Mouse (Mus musculus): ENCODE measurements around the gene Ripply3.

The Ripply3 gene

GRCm38 (mm10) chr16:94327781-94328711, at the start of gene Ripply3:
TSS of gene Ripply3 (plus strand) at chr16:94328420.
- DNase-seq (ENCODE audit: low spot score), result no peak

DNA sequence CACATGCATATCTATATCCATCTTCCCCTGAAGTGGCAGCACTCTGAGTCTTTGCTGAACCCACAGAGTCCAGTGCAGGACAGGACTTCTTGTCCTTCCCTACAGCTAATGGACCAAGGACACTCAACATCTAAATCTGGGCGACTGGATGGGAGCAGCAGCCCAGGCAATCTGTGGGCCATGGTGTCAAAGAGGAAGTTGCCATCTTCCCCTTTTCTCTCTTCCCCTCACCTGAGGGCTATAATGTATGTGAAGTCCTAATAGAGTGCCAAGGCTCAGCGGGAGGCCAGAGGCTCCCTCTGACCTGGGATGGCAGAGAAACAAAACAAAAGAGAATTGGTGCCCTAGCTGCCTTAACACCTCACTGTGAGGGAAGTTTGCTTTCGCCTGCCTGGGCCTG, 44.2 kb upstream of the Ripply3 start:
- no peak for DNase-seq (ENCODE audit: low spot score)

- no peak for DNase-seq (ENCODE audit: low spot score)
These were observed 40.4 kb upstream of the Ripply3 start for GRCm38 (mm10) chr16:94287826-94288225.

GRCm38 (mm10) chr16:94289138-94290072, 38.8 kb upstream of the Ripply3 start:
- DNase-seq (ENCODE audit: low spot score), result no peak

- DNase-seq (ENCODE audit: low spot score), result no peak
These were observed 37.9 kb upstream of the Ripply3 start for GRCm38 (mm10) chr16:94290073-94290999.

GRCm38 (mm10) chr16:94291141-94291540, 37.1 kb upstream of the Ripply3 start:
- no peak for DNase-seq (ENCODE audit: low spot score)

- no peak for DNase-seq (ENCODE audit: low spot score)
These were observed 30.1 kb upstream of the Ripply3 start for GRCm38 (mm10) chr16:94298081-94298480.

DNA sequence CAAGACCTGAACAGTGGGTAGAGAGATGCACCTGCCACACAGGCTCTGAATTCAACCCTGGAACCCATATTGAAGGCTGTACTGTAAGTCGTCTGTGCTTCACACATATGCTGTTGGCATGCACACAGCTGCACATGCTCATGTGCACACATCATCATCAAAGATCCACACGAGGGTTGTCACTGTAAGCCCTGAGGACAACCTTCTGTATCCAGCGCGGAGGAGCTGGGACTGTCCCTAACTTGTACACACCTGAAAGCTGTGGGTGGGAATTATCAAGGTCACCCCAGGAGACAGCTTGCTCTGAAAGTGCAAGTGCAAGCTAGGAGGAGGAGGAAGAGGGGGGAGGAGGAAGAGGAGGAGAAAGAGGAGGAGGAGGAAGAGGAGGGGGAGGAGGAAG, 29.0 kb upstream of the Ripply3 start:
- no peak for DNase-seq (ENCODE audit: low spot score)

DNA sequence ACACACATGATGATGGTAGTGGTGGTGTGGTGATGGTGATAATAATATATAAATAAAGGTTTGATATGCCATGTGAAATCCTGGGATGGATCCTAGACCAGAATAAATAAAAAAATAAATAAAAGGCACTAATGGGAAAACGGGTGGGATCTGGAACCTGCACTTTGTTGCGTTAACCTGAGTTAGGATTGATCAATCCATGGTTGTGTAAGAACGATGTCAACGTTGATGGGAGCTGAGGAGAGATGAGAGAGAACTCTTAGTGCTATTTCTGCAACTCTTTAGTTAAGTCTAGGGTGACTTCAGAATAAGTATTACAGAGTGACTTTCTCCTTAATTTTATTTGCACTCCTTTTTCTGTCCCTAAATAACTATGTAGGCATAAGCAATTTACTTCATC, 27.0 kb upstream of the Ripply3 start:
- no peak for DNase-seq (ENCODE audit: low spot score)

- no peak for DNase-seq (ENCODE audit: low spot score)
These were observed 26.5 kb upstream of the Ripply3 start for GRCm38 (mm10) chr16:94301696-94302095.

DNA sequence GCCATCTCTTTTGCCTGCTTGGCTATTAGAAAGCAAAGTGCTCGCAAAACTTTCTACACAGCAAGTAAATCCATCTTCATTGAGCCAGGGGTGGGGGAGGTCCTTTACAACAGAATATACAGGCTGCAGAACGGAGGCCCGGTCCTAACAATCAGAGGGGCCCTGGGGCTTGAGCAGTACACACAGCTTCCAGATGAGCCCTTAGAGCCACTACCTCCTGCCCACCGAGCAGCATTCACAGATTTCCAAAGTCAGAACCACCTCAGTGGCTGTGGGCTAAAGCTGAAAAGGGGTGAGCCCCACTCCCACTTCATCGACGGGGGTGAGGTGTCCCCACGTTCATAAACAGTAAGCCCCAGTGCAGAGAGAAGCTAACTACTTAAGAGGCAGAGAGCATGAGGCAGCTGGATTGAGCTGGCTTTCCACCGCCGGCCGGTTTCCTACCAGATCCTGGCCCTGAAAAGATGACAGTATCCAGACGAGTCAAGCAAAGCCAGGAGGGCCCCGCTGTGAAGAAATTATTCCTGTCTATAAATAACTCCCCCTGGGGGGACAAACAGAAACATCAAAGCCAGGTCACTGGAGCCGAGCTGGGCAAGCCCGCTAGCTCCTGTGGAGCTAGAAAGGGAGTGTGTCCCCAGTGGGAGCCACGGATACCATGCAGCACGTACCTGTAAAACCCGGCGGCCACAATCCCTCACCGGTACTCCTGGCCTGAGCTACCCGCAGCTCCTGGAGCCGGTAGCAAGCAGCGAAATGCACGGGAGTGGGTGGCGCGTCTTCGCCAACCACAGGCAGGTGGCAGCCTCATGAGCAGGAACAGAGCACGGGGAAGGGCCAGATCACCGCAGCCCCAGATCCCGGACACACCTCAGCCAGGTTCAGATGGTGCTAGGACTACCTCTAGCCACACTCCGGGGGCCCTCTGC, 25.7 kb upstream of the Ripply3 start:
- no peak for DNase-seq (ENCODE audit: low spot score)

- no peak for DNase-seq (ENCODE audit: low spot score)
These were observed 25.1 kb upstream of the Ripply3 start for GRCm38 (mm10) chr16:94303203-94303535.

DNA sequence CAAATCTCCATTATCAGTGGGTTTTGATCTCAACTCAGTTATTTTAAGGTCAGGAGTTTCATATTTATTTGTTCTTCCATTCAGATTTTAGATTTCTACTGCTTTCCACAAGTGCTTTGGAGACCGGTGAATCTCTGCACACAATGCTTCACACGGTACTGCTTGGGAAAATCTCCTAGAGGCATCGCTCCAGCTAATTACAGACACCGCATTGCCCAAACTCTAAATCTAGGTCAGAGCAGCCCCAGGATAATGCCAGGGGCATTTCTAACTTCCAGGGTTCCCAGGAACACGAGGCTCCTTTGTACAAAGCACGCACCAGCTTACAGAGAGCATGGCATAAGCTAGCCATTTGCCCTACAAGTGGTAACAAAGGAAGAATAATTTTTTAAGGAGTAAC, 20.7 kb upstream of the Ripply3 start:
- no peak for DNase-seq (ENCODE audit: low spot score)

DNA sequence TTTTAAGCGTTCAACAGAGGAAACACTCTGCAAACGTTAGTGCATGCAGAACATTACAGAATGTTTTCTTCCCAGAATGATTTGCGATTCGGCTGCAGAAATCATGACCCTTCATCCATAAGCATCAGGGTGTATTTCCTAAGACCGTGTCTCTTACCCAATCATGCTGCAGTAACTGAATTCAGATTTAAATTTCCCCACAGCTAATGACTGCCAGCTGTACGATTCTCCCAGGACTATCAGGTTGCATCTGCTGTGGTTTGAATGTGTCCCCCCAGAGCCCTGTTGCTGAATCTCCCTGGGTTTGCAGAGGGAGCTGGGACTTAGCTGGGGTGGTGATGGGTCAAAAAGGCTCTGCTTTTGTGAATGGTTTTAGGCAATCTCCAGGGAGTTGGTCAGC, 20.3 kb upstream of the Ripply3 start:
- DNase-seq (ENCODE audit: low spot score), result no peak

DNA sequence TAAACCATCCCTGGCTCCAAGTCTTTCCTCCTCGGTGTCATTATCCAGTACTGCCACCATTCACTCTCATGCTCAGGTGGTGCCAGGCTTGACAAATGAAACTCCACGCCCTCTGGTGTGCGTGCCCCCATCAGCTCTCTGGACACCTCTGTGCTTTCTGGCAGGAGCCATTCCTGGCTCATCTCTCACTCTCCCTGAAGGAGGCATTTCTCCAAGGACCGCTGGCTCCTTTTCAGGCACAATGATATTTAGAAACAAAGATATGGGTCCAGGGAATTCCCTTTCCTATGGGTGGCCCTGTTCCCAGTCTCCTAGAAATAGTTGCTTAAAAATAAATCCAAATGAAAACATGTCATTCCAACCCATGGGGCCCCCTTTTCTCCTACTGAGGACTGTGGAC, 19.2 kb upstream of the Ripply3 start:
- no peak for DNase-seq (ENCODE audit: low spot score)

DNA sequence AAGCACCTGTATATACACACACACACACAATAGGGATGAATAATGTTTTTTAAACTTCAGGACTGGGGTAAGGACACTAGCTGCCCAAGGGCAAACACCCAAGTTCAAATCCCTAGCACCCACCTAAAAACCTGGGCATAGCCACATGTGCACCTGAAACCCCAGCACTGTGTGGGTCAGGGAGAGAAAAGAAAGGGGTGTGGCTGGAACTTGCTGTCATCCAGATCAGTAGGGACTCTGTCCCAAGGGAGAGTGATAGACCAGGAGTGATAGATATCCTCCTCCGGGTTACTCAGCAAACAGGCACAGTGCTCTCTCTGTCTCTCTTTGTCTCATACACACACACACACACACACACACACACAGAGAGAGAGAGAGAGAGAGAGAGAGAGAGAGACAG, 16.8 kb upstream of the Ripply3 start:
- DNase-seq (ENCODE audit: low spot score), result no peak

GRCm38 (mm10) chr16:94311931-94312330, 16.3 kb upstream of the Ripply3 start:
- DNase-seq (ENCODE audit: low spot score), result no peak

GRCm38 (mm10) chr16:94312663-94313228, 15.5 kb upstream of the Ripply3 start:
- no peak for DNase-seq (ENCODE audit: low spot score)

DNA sequence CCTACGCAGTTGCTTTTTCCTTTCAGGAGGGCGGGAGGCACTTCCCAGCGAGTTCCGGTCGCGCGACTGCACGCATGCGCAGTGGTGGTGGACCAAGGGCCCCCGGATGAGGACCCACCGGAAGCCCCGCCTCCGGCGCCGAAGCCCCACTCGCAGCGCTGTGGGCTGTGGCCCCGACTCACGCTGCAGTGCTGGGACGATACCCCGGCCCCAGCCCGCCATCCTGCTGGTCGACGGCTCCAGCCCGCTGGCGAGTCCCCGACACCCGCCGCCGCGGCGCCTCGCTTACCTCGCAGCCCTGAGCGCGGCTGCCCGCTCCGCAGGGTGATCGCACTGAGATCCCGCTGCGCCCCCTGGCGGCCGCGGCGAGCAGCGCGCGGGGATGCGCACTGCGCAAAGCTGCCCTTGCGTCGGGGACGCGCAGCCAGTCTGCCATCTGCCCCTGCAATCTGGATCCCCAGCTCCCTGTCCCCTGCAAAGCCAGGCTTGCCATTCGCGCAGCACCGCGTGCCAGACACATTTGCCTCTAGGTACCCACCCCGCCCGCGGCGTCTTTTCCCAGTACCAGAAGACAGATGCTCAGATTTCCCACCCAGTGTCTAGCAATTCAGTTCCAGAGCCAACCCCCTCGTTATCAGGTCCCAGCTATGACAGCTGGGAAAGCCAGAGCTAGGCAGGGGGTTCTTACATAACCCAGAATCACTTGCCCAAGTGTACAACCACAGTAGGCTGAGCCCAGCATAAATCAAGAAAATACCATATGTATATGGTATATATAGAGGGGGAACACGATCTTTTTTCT, 14.8 kb upstream of the Ripply3 start, which contains the start of gene Hlcs:
Gene Hlcs (minus strand): TSS at position 343 of the 802 bp plus-strand sequence.
- DNase-seq (ENCODE audit: low spot score), result peak; percentile 97
